Mouse (Mus musculus) C2C12 (cell line): Measurements from ENCODE around the gene Casp9.

Experiments
- CTCF ChIP-seq: IDR thresholded peaks from one replicate; pipeline ENCODE4 v1.5.1; 2011; ENCODE audit not compliant: control insufficient read depth, insufficient read depth, insufficient read length
- FOSL1 ChIP-seq: IDR thresholded peaks from one replicate; pipeline ENCODE4 v1.8.0; 2011; ENCODE audit warnings: mild to moderate bottlenecking, low read length; ENCODE audit not compliant: poor library complexity, insufficient read depth, severe bottlenecking
- MAX ChIP-seq: IDR thresholded peaks from one replicate; pipeline ENCODE4 v1.6.1; 2011; ENCODE audit warnings: mild to moderate bottlenecking, control low read depth
- MYOD1 ChIP-seq: IDR thresholded peaks from one replicate; pipeline ENCODE4 v1.6.1; 2011; ENCODE audit warnings: low read depth; ENCODE audit not compliant: control insufficient read depth, insufficient read length
- MYOG ChIP-seq: IDR thresholded peaks from one replicate; pipeline ENCODE4 v1.6.1; 2011; ENCODE audit not compliant: control insufficient read depth, insufficient read length; ENCODE audit errors: extremely low read depth
- USF1 ChIP-seq: IDR thresholded peaks from one replicate; pipeline ENCODE4 v1.6.1; 2011; ENCODE audit warnings: low read depth, mild to moderate bottlenecking, control low read depth, moderate library complexity

- no peak for TF ChIP-seq USF1
- TF ChIP-seq CTCF = no peak
- TF ChIP-seq MYOD1 = no peak
- no peak for TF ChIP-seq MAX
- TF ChIP-seq FOSL1 = no peak
- TF ChIP-seq MYOG = no peak
Measured at GRCm38 (mm10) chr4:141794152-141794535, 732 bp downstream of the Casp9 start.
